Mouse (Mus musculus): ENCODE results near the gene Grb10.

Gene Grb10

DNA sequence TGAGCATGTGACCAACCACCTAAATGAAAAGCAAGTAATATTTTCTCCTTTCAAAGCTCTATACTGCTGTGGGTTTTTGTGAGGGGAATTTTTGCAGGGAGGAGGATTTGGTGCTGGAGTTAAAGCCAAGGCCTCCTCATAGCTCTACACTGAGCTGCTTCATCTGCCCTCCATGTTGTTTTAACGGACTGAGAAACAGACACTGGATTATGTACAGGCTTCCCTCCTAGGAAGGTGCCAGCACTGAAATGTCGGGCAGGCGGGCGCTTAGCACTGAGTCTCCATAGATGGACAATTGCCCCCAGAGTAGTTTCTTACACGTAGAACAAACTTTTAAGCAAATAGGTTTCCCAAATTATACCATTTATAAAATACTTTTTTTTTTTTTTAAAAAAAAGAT, 4.1 kb downstream of the Grb10 start:
- DNase-seq (ENCODE audit: low spot score) = no peak

DNA sequence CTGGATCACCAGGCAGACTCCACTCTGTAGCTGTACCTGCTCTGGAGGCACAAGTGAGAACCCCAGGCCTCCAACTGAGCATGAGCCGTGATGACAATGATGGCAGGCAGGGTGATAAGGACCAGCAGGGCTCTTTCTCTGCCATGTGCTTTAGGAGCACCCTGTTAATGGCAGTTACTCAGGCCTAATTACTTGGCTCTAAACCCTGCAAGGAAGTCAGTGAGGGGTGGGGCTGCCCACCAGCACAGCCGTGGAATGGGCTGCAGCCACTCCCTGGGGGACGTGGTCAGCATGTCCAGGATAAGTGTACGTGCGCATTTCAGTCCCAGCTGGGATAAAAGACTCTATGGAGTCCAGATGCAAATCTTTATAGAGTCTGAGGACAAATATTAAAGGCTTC, 5.7 kb downstream of the Grb10 start:
- DNase-seq (ENCODE audit: low spot score) = no peak

DNA sequence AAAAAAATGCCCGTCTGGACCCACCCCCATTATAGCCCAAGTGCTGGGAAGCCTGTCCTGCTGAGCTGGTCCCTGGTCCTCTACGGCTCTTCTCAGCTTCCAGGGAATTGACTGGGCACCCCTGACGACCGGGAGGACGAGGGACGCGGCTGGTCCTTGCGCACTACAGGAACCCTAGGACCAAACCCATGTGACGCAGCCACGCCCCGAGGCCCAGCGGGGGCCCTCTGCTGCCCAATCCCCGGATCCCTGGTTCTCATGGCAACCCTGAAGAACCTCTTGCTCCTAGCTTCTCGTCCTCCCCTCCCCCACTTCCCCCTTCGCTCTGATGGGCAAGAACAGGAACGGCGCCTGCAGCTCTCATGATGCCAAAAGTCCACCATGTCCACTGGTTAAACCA, 11.8 kb downstream of the Grb10 start:
- no peak for DNase-seq (ENCODE audit: low spot score)

DNA sequence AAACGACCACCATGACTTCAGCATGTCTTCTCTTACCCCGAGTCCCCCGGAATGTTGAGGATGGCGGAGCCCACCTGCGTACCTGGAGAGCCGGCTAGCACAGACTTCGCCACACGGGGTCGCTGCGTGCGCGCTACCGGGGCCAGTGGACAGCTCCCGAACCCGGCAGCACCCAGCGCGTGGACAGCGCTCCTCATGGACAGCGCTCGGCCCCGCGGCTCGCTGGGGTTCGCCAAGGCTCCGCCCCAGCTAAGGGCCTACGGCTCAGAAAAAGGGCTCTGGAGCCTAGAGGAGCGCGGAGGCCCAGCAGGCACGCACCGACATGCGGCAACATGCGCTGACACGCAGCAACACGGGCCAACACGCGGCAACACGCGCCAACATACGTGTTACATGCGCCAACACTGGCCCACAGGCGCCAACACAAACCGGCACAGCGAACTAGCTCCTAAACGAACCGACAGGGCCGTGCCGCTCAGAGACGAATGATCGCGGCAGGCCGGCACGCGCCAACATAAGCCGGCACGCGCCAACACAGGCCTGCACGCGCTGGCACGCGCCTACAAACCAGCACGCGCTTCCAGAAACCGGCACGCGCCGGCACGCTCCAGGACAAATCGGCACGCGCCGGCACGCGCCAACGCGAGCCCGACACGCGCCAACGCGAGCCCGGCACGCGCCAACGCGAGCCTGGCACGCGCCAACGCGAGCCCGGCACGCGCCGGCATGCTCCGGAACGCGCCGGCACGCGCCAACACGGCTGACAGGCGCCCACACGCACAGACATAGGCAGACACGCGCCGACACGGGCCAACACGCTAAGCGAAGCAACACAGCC, 12.5 kb downstream of the Grb10 start:
- DNase-seq (ENCODE audit: low spot score) = peak; percentile 70

DNA sequence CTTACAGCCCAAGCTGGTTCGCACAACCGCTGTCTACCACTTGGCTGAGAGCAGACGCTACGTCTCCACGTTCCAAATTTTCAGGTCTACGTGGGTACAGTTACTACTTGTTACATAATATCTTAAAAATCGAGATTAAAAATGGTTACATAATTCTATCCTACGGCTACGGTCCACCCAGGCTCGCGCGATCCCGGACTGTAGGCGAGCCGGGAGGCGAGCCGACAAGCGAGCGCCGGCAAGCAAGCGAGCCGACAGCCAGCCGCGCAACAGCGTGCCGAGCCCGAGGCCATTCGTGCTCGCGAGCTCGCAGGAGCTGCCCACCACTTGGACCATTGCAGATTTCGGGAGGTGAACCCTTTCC, 13.1 kb downstream of the Grb10 start:
- DNase-seq (ENCODE audit: low spot score) = no peak

DNA sequence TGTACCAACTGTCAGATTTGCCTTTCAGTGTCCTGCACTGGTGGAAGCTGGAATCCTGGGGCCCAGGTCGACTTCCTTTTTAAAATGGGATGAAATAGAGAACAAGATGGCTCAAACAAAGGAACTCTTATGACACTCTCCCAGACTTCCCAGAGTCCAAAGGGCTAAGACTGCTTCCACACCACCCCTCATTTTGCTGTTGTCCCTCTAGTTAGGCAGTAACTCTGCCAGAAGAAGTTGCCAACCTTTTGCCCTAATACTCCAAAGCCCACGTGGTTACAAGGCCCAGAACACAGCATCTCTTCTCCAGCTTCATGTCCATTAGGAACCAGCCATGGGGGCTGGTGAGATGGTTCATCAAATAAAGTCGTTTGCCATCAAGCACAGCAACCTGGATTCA, 15.4 kb downstream of the Grb10 start:
- DNase-seq (ENCODE audit: low spot score) = no peak

DNA sequence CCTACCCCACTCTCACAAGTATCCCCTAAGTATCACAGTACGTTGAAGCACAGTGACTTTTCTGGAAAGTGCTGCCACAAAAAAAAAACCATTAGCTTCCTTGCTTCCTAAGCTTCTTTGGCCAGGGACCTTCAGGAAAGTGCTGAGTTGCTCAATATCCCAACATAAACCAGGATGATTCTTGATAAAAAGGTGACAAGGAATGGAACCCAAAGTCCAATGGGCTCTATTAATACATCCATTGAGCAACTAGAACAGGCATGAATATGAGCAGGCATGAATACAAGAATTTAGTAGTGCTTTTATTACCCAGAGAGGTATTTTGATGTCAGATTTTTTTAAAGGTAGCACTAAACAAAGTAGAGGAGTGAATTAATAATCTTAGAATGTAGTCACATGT, 18.8 kb downstream of the Grb10 start:
- DNase-seq (ENCODE audit: low spot score) = no peak

DNA sequence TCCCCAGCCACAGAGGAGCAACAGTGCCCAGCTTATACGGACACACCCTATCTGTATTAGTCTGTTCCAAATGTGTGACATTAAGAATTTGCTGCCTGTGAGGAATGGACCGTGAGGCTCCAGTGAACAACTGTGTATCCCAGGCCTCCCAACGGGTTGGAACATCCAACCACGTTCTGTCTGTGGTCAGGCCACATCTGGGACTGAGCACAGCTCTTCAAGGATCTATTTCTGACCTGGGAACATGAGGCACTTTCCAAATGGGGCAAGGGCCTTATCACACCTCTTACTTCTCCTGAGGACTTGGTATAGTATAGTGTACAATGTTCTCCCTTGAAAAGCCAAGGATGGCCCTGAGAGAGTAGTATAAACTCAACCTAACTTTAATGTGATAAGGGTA, 19.9 kb downstream of the Grb10 start:
- DNase-seq (ENCODE audit: low spot score) = no peak

DNA sequence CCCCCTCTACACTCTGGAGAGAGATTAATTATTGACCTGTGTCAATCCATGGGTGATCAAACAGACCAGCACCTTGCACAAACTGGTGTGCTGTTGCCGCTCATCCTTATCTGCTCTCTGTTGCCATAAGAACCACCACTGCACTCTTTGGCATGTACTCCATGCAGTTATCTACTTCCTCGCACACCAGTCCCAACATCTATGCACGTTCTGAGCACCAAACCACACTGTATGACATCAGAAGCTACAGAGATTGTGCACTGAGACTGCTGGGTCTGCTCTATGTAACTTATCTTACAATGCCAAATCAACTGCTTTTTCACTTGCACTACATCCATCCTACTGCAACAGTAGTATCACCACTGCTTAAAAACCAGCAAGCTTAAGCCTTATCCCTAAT, 28.4 kb downstream of the Grb10 start:
- DNase-seq (ENCODE audit: low spot score) = no peak

DNA sequence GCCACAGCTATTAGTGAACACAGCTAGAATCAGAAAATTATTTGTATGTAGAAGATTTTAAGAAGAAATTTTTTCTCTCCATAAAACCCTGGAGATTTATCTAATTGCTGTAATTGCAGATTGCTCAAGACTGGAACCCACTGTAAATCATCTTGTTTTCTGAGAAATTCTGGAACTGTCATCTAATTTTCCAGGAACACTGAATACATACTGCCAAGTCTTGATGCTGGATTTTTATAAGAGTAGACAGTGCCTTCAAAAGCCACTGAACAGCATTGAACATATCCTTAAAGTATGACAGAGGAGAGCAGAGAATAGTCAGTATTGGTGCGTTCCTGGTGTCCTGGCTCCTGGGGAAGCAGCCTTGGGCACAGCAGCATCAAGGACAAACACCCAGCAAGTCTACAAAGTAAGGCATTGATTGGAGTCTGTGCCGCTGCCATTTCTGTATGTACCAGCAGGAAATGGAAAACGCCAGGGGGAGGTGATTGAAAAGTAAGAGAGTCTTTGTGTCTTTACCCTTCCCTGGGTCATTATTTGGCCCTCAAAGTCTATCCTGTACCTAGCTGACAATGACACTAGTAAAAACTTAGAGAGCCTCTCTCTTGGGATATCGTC, 38.1 kb downstream of the Grb10 start:
- no peak for DNase-seq (ENCODE audit: low spot score)

DNA sequence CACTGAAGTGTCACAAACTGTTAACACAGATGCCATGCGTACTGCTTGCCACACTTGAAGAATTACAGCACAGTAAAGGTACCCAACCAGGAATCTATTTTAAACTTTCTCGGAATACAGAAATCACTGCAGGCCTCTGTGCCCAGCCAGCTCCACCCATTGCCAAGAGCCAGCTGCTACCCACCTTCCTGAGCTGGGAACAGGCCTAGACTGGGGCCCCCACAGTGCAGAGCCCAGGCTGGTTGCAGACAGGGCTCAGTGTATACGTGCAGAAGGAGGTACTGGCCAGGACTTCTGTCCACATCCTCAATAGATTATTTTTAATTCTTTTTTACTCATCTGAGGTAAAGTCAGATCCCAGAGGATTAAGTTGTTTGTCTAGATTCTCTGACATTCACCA, 39.6 kb downstream of the Grb10 start:
- DNase-seq (ENCODE audit: low spot score) = no peak

DNA sequence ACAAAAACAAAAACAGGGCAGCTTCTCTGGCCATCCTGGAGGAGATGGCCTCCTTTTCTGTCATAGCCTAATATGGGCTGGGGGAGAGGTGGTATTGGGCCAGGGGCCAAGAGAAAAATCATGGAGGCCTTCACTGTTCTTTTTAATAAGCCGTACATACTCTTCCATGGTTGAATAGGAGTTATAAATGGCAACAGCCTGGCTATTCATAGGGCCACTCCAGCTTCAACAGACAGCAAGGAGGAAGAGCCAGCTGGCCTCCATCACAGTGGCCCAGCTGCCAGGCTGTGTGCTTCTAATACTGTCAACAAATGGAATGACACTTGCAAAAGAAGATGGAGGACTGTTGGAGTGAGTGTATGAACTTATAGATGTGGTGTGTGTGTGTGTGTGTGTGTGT, 41.4 kb downstream of the Grb10 start:
- DNase-seq (ENCODE audit: low spot score) = no peak

DNA sequence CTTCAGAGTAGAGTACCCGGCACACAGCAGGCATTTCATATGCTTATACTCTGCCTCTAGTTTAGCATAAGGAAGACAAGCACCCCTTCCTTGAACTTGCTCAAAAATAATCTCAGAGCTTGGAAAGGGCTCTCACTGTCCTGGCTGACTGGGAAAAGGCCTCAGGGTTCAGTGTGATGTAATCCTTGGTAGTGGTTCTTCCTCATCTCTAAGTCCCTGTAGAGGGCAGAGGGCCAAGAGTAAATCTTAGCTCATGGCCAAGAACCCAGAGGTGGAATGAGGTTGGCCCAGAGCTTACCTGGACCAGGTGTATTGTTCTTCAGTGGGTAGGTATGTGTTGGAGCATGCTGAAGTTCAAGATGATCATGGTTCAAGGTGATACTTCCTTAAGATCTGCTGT, 43.1 kb downstream of the Grb10 start:
- no peak for DNase-seq (ENCODE audit: low spot score)

DNA sequence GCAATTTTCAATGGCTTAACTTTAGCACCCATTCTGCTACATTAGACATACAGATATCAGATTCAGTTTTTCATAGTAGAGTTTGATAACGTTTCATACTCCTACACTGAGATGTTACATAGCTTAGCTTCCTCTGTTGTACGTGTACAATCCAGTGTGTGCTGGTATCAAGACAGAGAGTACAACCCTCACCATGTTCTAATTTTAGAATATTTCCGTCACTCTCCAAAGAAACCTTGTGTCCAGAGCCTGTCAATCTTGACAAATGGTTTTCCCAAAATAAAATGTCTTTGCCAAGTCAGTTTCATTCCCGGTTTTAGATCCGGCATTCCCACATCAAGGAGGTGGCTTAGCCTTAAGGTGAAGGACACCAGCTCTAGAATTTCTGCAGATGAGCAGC, 44.7 kb downstream of the Grb10 start:
- no peak for DNase-seq (ENCODE audit: low spot score)

DNA sequence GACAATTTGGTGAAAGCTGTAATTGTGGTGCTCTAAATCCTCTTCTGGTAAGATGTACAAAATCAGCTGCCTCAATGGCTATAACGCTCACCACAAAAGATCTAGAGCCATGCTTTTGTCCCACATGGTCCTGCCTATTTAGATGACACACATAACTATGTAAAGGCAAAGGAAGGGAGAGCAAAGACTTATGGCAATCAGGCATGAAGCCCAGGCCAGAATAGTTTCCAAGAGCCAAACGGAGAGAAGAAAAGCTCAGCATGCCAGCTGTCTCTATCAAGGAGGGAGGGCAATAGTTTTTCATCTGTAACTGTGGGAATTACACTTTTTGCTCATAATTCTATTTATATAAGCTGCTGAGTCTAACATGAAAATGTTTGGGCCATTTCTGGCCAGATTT, 45.3 kb downstream of the Grb10 start:
- DNase-seq (ENCODE audit: low spot score) = no peak

DNA sequence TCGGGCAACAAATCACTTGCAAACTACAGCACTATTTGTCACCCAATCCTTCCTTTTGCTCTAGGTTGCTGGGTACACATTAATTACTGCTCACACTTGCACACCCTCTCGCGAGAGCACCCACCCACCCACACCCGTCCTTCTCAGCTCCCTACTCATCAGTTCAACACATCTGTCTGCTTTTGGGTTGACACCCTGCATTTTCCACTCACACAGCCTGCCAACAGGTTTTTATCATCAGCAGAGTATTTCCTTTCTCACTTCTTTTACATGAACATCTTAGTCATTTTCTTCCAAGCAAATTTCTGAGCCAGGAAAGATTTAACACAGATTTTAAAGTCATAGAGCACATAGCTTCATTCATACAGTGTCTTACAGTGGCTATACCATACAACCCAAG, 48.6 kb downstream of the Grb10 start:
- DNase-seq (ENCODE audit: low spot score) = no peak

DNA sequence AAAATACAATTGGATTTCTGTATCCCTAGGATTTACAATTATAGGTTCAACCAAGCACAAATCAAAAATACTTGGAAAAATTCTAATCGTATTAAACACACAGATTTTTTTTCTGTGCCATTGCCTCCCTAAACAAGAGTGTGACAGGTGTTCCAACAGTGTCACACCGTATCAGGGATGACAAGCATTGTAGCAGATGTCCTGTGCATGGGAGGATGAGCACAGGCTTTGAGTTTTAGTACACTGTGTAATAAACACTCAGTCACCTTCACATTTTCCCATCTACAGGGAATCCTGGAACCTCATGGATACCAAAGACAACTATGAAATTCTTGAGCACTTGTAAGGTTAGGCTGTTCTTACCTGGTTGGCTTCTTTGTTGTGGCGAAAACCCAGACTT, 51.2 kb downstream of the Grb10 start:
- DNase-seq (ENCODE audit: low spot score) = no peak

DNA sequence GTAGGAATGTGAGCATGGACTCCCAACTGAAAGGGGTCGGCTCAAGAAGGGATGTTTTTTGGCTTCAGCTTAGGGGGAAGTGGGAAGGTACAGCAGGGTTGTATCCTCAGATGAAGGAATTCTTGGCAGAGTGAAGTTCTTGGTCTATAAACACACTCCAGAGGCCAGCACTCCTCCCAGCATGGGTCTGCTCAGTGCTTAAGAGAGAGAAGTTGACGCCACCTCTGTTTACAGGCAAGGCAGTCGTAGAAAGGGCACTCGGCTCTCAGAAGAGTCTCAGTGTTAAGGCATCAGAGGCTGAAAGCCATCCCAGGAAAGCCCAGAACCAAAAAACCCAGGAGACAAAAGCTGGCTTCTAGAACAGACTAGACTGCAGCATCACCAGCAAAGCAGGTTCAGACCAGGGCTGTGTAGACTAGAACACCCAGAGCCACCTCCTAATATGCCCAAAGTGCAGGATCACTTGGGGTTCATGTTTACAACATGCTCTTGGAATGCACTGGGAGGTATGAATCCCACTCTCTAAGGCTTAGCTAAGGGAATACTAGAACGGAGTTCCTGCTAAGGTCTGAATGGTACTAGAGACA, 59.8 kb downstream of the Grb10 start:
- no peak for DNase-seq (ENCODE audit: low spot score)

DNA sequence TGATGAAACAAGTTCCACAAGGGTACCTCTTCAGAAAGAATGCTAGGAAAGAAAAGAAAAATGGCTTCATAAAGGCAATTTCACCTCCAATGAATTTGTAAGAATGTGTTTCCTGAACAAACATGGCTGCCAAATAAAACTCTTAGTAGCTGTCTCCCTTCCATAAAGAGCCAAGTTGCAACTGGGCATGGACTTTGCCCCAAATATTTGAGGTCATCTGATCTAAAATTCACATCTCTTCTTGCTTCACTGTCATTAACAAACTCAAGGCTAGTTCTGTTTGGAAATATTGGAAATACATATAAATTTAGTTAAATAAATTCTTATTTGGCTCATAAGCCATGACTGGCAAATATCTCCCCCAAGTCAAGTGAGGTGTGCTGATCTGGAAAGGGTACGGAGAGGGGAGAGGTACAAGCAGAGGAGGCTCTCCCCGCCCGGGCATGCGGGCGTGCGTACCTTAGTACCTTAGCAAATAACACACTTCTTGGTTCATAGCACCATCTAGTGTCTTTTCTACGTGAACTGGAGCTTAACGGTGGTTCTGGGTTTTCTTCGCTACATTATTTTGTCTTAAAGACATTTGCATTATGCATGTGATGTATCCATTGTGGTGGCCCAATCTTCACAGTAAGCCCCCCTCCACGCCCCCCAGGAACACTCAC, 63.8 kb downstream of the Grb10 start:
- DNase-seq (ENCODE audit: low spot score) = no peak

DNA sequence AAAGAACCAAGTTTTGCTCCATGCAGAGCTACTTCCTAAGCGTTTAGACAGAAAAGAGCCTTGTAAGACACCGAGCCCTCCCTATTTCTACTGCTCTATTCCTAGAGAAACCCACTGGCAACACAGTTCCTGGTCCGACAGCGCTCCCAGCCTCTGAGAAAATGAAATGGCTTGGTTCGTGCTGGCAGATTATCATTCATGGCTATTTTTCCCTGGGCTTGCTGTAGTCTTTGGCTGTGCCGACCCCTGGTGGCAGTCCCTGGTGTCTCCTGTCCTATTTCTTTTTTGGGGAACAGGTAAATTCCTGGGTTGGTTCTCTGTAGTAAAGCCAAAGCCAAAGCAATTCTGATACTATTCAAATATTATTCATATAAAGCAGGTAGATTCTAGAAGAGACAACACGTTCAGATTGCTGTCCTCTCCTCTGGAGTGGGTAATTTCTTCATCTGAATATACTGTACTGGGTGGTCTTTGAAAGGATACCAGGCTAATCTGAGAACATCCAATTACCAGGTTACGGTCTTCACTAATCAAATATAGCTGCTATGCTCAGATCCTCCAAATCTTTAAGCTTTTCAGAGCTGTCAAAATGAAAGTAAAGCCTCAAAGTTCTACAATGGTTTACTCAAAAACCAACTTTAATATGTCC, 65.0 kb downstream of the Grb10 start:
- peak; percentile 77 for DNase-seq (ENCODE audit: low spot score)

DNA sequence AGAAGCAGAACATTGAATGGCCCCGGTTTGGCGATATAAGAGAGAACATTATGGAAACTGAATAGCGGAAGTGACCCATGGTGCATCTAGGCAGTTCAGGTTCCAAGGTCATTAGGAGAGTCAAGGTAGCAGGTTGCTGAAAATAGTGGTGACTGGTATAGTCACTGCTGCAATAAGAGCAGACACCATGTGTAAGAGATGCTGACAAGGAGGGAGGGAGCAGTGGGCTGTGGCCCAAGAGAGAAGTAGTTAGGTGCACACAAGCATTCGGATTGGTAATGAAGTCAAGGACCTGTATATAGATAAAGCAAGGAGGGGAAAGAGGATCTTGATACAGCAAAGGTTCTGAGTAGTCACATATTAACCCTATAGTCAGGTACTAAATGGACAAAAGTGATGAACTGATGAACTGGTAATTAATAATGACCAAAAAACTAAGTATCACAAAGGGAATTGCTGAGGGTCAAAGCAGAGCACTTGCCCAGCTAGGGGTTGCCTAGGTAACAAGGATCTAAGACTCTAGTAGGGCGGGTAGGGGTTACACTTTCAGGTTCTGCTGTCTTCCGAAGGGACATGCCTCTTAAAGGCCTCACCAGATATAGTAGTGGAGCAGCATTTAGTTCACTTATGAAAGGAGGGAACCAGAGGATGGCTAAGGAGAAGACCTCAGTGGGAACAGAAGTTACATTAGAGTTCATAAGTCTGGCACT, 65.9 kb downstream of the Grb10 start:
- no peak for DNase-seq (ENCODE audit: low spot score)

DNA sequence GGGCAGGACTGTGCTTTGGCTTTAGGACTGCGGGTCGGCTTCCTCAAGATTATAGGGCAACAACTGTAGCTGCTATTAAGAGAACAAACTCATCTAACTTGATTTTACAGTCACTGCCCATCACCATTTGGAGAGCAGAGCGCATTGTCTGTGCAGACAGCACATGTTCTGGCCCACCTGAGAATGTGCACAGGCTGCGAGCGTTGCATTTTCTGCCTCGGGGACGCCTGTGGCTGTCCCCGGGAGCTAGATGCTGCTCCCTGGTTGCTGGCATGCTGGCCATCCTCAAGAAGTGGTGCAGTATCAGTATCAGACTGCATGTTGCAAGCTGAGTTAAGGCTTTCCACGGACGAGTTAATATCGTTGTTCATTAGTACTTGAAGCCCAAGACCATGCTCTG, 68.2 kb downstream of the Grb10 start:
- no peak for DNase-seq (ENCODE audit: low spot score)
